ENCODE assay signal across 1 mouse cellular context in the genomic region with DNA sequence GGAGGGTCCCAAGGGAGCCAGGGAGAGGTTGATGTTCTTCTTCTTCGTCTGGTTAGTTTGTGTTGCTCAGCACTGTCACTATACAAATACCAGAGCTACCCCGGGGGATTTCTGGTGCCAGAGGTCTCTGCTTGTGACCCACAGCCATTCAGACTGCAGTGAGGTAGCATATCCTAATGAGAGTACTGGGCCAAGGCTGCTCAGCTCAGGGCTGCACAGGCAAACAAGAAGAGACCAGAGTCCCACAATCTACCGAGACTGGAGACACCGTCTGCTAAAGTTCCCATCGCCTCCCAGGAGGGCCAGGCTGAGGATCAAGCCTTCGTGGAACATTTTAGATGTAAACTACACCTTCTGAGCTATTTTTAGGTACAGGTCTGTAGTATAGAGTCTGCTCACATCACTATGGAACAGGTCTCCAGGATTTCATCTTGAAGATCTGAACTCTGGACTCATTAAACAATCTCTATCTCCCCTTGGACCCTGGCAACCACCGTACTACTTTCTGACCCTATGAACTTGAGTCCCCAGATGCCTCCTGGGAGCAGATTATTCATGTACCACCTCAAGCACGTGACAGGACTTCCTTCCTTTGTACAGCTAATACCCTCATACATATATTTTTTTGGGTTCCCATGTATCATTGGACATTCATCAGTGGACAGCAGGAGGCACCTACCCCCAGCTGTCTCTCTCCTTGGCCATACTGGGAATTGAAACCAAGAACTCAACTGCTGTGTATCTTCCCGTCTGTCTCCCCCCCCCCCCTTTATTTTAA.
TF ChIP-seq lines count a peak whose summit lies in the region.

No protein-coding gene starts in this region.

TF ChIP-seq in CH12.LX, 34 proteins besides CTCF, POLR2A, EP300 and RAD21 (continued from another document):
- 0 out of 2 replicates have a peak, but pooled peaks have one; percentile 21 for TF ChIP-seq HCFC1 (IDR thresholded peaks at IDR 0.05; ENCODE audit: low read depth, low read length)
- TF ChIP-seq NRF1 (IDR thresholded peaks at IDR 0.05; ENCODE audit: low read depth, low read length) = no peak
- TF ChIP-seq MAX (IDR thresholded peaks at IDR 0.05; ENCODE audit: low read length) = peak; percentile 53; the same call in 1 of the 2 replicates
- 0 out of 2 replicates have a peak, but pooled peaks have one; percentile 38 for TF ChIP-seq KAT2A (IDR thresholded peaks at IDR 0.05; ENCODE audit: insufficient replicate concordance, low read length)
- peak; percentile 27 for TF ChIP-seq USF2 (conservative IDR thresholded peaks at IDR 0.05; ENCODE audit: low read depth, low read length)
- TF ChIP-seq USF1 (IDR thresholded peaks at IDR 0.05; ENCODE audit: low read depth, low read length) = peak; percentile 62
- TF ChIP-seq ZMIZ1 (IDR thresholded peaks at IDR 0.05; ENCODE audit: low read depth, low read length) = no peak
- no peak for TF ChIP-seq JUN (IDR thresholded peaks at IDR 0.05; ENCODE audit: insufficient read depth, low read depth, low read length)
- TF ChIP-seq TCF12 (IDR thresholded peaks at IDR 0.05; ENCODE audit: low read depth, low read length) = 0 out of 2 replicates have a peak, but pooled peaks have one; percentile 20
- no peak for TF ChIP-seq MAFK (IDR thresholded peaks at IDR 0.05; ENCODE audit: insufficient replicate concordance, low read length)
- TF ChIP-seq MEF2A (IDR thresholded peaks at IDR 0.05; ENCODE audit: borderline replicate concordance, low read depth, low read length) = peak; percentile 21; the same call in 1 of the 2 replicates
- no peak for TF ChIP-seq POLR2AphosphoS2 (IDR thresholded peaks at IDR 0.05; ENCODE audit: low read depth, low read length)
- peak; percentile 39; the same call in 1 of the 2 replicates for TF ChIP-seq ETS1 (conservative IDR thresholded peaks at IDR 0.05; ENCODE audit: low read depth, low read length)
TF ChIP-seq in CH12.LX: peak in this region for 14.
